Mouse (Mus musculus) right cerebral cortex, postnatal 14 days (tissue): ENCODE data around the gene Ly6c2.
"Not testable (repeated sequence)": the region's sequence is repeated elsewhere in the genome, so short reads cannot be mapped to it uniquely, and the experiment has no call there.

Source experiments
- DNase-seq: peaks from one replicate; pipeline ENCODE4 v3.0.0; 2022

Ly6c2 gene

DNA sequence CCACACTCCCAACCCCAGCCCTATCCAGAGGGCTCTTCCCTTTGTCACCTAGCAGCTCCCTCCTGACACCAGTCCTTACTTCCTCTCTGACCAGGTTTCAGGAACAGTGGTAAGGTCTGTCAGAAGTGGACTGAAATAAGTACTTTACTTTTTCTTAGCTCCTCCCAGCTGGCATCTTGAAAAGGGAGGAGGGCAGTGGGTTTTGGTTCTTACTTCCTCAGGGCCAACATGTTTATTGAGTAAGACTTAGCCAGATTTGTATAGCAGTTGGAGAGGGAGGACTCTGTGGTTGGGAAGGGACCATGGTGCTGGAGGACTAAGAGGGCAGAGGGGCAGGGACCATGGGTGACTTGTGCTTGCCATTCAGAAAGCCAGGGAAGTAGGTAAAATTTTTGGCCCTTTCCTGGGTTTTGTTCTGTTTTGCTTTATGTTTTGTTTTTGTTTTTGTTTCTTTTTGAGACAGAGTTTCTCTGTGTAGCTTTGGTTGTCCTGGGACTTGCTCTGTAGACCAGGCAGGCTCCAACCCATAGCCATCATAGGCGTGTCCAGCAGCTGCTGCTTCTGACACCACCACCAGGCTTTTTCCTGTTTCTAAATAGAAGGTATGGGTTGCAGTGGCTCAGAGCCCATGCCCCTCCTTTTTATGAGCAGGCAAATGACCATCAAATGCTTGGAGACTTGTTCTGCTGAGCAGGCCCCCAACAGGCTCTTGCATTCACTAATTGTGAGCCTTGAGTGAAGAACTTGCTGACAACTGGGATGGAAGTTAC is at the start of gene Ly6c2:
TSS of gene Ly6c2 (minus strand) at position 110 of the 770 bp plus-strand sequence.
- not testable (repeated sequence) for DNase-seq

DNA sequence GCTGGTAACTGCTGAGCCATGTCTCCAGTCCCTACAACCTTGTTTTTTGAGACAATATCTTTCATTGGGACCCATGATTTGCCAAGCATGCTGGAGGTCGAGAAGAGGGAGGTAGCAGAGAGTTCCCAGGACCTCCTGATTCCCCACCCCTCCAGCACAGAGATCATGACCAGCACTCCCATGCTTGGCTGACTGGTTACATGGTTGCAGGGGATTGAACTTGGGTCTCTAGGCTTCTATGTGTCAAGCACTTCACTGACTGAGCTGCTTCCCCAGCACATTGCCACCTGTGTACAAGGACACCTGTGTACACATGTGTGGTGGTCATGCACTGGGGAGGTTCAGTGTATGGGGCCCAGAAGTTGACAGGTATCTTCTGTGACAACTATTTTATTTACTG is 45.9 kb upstream of the Ly6c2 start:
- DNase-seq, result no peak

DNA sequence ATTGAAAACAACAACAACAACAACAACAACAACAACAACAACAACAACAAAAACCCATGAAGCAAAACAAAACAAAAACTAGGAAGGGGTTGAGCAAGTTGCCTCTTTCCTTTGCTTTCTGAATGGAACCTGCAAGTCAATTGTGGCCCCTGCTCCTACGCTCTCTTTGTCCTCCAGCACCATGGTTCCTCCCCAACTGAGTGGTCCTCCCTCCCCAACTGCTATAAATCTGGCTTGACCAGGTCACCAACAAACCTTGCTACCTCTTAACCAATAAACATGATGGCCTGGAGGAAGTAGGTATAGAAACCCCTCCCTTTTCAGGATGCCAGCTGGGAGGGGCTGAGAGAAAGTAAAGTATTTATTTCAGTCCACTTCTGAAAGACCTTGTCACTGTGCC is 43.2 kb upstream of the Ly6c2 start, which contains the start of gene Ly6g:
TSS of gene Ly6g (plus strand) at position 301 of the 400 bp plus-strand sequence.
- no peak for DNase-seq

DNA sequence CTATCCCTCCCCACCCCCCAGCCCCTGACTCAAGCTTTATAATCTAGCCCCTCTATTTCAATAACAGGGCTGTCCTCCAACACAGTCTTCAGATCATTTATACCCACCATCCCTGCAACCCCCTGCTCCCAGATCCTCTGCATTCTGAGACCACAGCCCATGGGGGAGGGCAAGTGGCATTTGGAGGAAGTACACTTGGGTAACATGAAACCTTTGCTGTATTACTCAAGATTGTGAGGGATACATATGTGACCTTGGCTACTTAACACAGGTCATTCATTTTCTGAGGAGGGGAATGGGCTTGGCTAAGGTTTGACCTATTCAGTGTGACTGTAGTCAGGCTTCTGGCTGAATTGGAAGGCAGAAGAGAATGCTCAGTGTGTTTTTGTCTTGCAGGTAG is 41.3 kb upstream of the Ly6c2 start:
- DNase-seq, result no peak

DNA sequence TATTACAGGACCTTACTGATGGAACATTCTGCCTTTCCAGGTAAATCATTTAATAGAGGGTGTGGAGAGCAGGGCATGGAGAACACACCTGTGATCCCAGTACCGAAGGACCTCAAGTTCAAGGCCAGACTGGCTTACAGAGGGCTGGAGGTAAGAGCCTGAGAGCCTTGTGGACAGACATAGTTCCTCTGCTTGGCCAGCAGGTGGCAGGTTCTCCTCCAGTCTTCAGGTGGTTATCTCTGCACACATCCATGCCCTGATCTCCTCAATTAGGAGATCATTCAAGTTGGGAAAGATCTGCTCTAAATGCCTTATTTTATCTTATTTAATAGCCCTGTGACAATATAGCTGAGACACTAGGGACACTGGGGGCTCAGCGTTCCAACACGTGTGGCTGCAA is 32.0 kb upstream of the Ly6c2 start:
- DNase-seq, result no peak

DNA sequence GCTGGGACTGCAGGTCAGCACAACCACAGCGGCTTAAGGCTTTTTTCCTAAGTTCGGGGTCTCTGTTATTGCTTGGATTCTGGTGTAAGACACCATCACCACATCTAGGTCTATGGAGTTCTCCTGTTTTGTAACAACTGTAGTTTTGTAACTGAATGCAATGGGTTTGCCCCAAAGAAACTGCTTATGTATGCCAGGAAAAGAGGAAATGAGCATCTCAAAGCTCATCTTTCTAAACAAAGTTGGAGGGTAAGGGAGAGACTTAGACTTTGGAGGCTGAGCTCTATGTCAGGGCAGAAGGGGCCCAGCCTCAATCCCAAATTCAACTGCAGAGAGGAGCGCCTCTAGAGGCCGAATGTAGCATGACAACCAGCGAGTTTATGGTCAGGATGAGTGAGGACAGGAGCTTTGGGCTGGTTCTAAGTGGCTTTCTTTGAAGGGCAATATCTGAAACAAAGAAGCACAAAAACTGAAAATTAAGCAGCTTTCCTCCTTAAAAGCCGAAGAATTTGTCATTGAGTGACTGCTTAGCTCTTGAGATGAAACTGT is 30.1 kb upstream of the Ly6c2 start:
- DNase-seq, result peak; percentile 13

DNA sequence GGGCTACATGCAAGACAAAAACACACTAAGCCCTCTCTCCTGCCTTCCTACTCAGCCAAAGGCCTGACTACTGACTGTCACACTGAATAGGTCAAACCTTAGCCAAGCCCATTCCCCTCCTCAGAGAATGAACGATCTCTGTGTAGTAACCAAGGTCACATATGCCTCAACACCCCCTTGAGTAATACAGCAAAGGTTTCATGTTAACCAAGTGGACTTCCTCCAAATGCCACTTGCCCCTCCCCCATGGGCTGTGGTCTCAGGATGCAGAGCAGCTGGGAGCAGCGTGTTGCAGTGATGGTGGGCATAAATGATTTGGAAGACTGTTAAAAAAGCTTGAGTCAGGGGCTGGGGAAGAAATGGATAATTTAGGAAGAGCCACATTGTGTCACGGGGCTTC is 26.0 kb upstream of the Ly6c2 start:
- DNase-seq, result not testable (repeated sequence)

DNA sequence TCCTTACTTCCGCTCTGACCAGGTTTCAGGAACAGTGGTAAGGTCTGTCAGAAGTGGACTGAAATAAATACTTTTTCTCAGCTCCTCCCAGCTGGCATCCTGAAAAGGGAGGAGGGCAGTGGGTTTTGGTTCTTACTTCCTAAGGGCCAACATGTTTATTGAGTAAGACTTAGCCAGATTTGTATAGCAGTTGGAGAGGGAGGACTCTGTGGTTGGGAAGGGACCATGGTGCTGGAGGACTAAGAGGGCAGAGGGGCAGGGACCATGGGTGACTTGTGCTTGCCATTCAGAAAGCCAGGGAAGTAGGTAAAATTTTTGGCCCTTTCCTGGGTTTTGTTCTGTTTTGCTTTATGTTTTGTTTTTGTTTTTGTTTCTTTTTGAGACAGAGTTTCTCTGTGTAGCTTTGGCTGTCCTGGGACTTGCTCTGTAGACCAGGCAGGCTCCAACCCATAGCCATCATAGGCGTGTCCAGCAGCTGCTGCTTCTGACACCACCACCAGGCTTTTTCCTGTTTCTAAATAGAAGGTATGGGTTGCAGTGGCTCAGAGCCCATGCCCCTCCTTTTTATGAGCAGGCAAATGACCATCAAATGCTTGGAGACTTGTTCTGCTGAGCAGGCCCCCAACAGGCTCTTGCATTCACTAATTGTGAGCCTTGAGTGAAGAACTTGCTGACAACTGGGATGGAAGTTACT is 23.5 kb upstream of the Ly6c2 start:
- DNase-seq, result not testable (repeated sequence)

DNA sequence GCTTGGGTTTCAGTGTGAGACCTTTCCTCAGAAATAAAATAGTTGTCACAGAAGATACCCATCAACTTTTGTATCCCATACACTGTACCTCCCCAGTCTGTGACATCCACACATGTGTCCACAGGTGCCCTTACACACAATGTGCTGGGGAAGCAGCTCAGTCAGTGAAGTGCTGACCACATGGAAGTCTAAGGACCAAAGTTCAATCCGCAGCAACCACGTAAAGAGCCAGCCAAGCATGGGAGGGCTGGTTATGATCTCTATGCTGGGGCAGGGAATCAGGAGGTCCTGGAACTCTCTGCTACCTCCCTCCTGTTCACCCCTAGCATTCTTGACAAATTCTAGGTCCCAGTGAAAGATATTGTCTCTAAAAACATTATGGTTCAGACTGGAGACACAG is 20.6 kb upstream of the Ly6c2 start:
- DNase-seq, result not testable (repeated sequence)

DNA sequence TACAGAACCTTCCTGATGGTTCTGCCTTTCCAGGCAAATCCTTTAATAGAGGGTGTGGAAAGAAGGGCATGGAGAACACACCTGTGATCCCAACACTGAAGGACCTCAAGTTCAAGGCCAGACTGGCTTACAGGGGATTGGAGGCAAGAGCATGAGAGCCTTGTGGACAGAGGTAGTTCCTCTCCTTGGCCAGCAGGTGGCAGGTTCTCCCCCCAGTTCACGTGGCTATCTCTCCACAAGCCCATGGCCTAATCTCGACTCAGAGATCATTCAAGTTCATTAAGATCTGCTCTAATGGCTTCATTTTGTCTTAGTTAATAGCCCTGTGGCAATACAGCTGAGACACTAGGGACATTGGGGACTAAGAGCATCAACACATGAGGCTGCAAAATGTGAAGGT is 8.3 kb upstream of the Ly6c2 start:
- DNase-seq, result no peak

DNA sequence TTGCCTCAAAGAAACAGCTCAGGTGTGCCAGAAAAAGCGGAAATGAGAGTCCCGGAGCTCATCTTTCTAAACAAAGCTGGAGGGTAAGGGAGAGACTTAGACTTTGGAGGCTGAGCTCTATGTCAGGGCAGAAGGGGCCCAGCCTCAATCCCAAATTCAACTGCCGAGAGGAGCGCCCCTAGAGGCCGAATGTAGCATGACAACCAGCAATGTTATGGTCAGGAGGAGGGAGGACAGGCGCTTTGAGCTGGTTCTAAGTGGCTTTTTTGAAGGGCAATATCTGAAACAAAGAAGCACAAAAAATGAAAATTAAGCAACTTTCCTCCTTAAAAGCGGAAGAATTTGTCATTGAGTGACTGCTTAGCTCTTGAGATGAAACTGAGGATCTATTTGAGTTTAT is 7.0 kb upstream of the Ly6c2 start:
- DNase-seq, result peak; percentile 31

DNA sequence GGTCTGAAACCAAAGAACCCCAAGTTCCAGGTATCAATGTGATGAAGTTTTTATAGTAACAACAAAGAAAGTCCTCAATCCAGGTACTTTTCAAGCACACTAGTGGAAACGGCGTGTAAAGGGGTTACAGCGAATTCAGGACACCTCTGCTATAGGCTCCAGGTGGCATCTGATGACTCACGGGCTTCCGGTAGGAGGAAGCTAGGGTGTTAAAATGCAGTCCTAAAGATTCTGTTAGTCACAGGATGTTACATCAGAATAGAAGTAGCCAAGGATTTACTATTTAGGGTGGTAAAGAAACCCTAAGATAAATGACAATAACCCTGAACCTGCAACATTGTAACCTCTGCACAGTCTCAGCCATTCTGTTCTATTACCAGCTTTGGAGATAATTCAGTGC is 5.7 kb upstream of the Ly6c2 start:
- DNase-seq, result not testable (repeated sequence)

DNA sequence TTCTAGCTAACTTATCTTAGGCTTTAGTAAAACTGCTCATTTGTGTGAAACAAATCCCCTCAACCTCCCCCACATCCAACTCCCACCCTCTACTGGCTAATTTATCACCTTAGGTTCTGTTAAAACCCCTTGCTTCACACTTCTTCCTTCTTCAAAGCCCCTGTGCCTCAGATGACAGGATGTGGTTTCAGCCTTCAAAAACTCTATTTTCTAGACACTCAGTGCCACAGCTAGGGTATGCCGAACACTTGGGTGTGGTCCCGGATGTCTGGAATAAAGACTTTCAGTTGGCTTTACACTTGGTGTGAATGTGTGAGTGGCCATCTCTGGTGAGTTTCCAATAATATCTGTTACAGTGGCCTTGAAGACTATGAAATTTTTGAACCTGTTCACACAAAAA is 4.8 kb upstream of the Ly6c2 start:
- no peak for DNase-seq

DNA sequence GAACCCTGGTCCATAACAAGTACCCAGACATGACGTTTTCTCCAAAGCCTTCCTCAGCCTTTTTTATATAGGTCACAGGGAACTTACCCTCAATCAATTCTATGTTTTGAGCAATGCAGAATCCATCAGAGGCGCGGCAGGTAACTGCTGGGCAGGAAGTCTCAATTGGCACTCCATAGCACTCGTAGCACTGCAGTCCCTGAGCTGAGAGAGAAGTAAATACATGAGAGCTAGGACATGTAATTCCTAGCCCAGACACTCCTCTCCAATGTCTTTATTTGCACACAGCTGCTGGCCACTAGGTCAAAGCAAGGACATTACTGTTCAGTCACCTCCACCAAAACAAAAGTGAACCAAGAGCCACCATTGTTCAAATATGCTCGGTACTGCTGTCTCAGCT is 1.3 kb downstream of the Ly6c2 start:
- DNase-seq, result not testable (repeated sequence)

DNA sequence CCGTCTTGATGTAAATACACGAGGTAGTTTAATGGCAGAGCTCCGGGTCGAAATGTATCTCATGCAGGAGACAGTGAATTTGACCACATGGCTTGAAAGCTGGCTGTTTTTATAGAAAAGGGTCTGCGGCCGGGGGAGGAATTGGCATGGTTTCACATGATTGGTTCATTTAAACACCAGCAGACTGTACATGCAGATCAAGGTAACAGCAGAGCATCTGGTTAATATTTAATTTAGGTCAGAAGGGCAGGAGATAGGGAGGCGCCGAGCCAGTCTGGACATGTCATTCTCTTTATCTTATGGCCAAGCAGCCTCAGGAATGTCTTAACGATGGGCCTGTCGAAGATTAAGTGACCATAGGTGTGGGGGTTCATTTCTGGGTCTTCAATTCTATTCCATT is 12.5 kb downstream of the Ly6c2 start:
- no peak for DNase-seq

DNA sequence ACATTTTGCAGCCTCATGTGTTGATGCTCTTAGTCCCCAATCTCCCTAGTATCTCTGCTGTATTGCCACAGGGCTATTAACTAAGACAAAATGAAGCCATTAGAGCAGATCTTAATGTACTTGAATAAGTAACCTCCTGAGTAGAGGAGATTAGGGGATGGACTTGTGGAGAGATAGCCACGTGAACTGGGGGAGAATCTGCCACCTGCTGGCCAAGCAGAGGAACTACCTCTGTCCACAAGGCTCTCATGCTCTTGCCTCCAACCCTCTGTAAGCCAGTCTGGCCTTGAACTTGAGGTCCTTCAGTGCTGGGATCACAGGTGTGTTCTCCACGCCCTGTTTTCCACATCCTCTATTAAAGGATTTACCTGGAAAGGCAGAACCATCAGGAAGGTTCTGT is 23.7 kb downstream of the Ly6c2 start:
- not testable (repeated sequence) for DNase-seq

DNA sequence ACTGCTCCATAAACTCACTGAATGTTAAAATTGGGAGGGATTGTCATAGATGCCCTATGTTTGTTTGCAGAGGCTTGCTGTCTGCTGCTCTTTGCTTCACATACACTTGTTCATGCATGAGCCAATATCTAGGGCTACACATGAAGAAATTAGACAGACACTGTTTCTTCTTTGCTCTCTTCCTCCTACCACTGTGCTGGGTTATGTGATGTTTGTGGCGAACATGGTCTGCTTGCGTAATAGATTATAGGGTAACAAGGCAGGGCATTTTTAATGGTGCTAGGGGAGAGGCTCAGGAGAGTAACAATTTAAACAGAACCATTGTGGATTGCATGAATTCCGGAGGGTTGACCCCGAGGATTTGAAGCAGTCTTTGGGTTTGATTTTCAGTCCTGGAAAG is 41.8 kb downstream of the Ly6c2 start:
- DNase-seq, result no peak

DNA sequence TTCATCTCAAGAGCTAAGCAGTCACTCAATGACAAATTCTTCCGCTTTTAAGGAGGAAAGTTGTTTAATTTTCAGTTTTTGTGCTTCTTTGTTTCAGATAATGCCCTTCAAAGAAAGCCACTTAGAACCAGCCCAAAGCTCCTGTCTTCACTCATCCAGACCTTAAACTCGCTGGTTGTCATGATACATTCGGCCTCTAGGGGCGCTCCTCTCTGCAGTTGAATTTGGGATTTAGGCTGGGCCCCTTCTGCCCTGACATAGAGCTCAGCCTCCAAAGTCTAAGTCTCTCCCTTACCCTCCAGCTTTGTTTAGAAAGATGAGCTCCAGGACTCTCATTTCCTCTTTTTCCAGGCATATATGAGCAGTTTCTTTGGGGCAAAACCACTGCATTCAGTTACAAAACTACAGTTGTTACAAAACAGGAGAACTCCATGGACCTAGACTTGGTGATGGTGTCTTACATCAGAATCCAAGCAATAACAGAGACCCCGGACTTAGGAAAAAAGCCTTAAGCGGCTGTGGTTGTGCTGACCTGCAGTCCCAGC is 49.7 kb downstream of the Ly6c2 start:
- peak; percentile 63 for DNase-seq

DNA sequence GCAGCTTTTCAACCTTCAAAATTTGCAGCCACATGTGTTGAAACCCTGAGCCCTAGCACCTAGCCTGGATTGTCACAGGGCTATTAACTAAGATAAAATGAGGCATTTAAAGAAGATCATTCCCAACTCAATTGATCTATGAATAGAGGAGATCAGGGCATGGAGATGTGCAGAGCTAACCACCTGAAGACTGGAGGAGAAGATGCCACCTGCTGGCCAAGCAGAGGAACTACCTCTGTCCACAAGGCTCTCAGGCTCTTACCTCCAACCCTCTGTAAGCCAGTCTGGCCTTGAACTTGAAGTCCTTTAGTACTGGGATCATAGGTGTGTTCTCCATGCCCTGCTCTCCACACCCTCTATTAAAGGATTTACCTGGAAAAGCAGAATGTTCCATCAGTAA is 51.3 kb downstream of the Ly6c2 start:
- DNase-seq, result no peak
